Mouse (Mus musculus) ovary, adult 18-20 months (tissue): ENCODE data around the gene Foxp4.

Source experiments
- DNase-seq: peaks from one replicate; pipeline ENCODE4 v3.0.0; 2022; ENCODE audit warnings: low spot score, mixed read lengths

Gene Foxp4

GRCm38 (mm10) chr17:47897956-47898752 lies 26.3 kb downstream of the Foxp4 start:
- no peak for DNase-seq

GRCm38 (mm10) chr17:47889727-47890126 lies 34.7 kb downstream of the Foxp4 start:
- no peak for DNase-seq

GRCm38 (mm10) chr17:47889267-47889666 lies 35.2 kb downstream of the Foxp4 start:
- DNase-seq: no peak

- no peak for DNase-seq
These were observed 35.8 kb downstream of the Foxp4 start for GRCm38 (mm10) chr17:47888641-47889040.

- DNase-seq: no peak
These were observed 36.3 kb downstream of the Foxp4 start for GRCm38 (mm10) chr17:47888155-47888455.

GRCm38 (mm10) chr17:47887381-47888154 lies 36.9 kb downstream of the Foxp4 start:
- no peak for DNase-seq

- DNase-seq: no peak
These were observed 41.3 kb downstream of the Foxp4 start for GRCm38 (mm10) chr17:47883099-47883498.

- no peak for DNase-seq
These were observed 43.1 kb downstream of the Foxp4 start for GRCm38 (mm10) chr17:47881330-47881729.

- no peak for DNase-seq
These were observed 45.2 kb downstream of the Foxp4 start for GRCm38 (mm10) chr17:47879207-47879606.

- no peak for DNase-seq
These were observed 45.9 kb downstream of the Foxp4 start for GRCm38 (mm10) chr17:47878378-47879089.

GRCm38 (mm10) chr17:47877715-47878377 lies 46.6 kb downstream of the Foxp4 start:
- no peak for DNase-seq

GRCm38 (mm10) chr17:47876776-47877714 lies 47.4 kb downstream of the Foxp4 start:
- DNase-seq: no peak

- DNase-seq: peak; percentile 44
These were observed 51.1 kb downstream of the Foxp4 start for GRCm38 (mm10) chr17:47873341-47873791.

GRCm38 (mm10) chr17:47872311-47873011 lies 52.0 kb downstream of the Foxp4 start:
- DNase-seq: no peak

- no peak for DNase-seq
These were observed 54.6 kb downstream of the Foxp4 start for GRCm38 (mm10) chr17:47869874-47870273.

- DNase-seq: no peak
These were observed 58.4 kb downstream of the Foxp4 start for GRCm38 (mm10) chr17:47866037-47866436.

- peak; percentile 72 for DNase-seq
These were observed 59.9 kb downstream of the Foxp4 start for GRCm38 (mm10) chr17:47864496-47864895.

GRCm38 (mm10) chr17:47863437-47863836 lies 61.0 kb downstream of the Foxp4 start:
- no peak for DNase-seq

- DNase-seq: no peak
These were observed 61.4 kb downstream of the Foxp4 start for GRCm38 (mm10) chr17:47863023-47863422.

GRCm38 (mm10) chr17:47855544-47855943 lies 68.9 kb downstream of the Foxp4 start:
- no peak for DNase-seq
